Mouse (Mus musculus): ENCODE results near the gene Pgghg. TPM values are rescaled to one million over a fixed set of nuclear protein-coding genes. Genes with fewer than 3 reads are reported as not detected.
A peak's percentile ranks its signal among the peaks of the same experiment; 100 is the strongest.

Pgghg gene
- polyA plus RNA-seq, 1 experiment from 2014 or later, result 25.3 TPM

GRCm38 (mm10) chr7:140921225-140921975 is 19.8 kb upstream of the Pgghg start:
- ATAC-seq (ENCODE audit: low FRiP score, low TSS enrichment), result no peak
- no peak overlapping the region for H3K9ac ChIP-seq (replicated peaks; ENCODE audit: low read length)
- no peaks in the 10 kb centered on the region for H3K9me3 ChIP-seq (ENCODE audit: low read length)
- 20% methylated on average over 22 of the region's 22 CpGs for WGBS
- H3K4me1 ChIP-seq (ENCODE audit: insufficient read depth, low read length), result peaks cover 17% of the 10 kb centered on the region
- peak overlapping the region; percentile 64 for H3K4me2 ChIP-seq (replicated peaks; ENCODE audit: low read depth, low read length)
- peaks cover 67% of the 10 kb centered on the region for H3K27me3 ChIP-seq (ENCODE audit: insufficient read depth, low read length)
- no peaks in the 10 kb centered on the region for H3K36me3 ChIP-seq (ENCODE audit: insufficient read depth, low read length)
- no peak overlapping the region for H3K27ac ChIP-seq (ENCODE audit: low read length)
- no peak overlapping the region for H3K4me3 ChIP-seq (ENCODE audit: low read length)

GRCm38 (mm10) chr7:140922398-140923069 is 18.7 kb upstream of the Pgghg start:
- Histone ChIP-seq H3K36me3 (ENCODE audit: insufficient read depth, low read length) (no peaks in the 10 kb centered on the region), H3K9me3 (ENCODE audit: low read length) (no peaks in the 10 kb centered on the region), H3K4me1 (ENCODE audit: insufficient read depth, low read length) (peaks cover 17% of the 10 kb centered on the region), H3K4me3 (ENCODE audit: low read length) (peak overlapping the region; percentile 44), H3K27ac (ENCODE audit: low read length) (0 out of 2 replicates have a peak overlapping the region, but pooled peaks have one; percentile 6), H3K27me3 (ENCODE audit: insufficient read depth, low read length) (peaks cover 67% of the 10 kb centered on the region), H3K9ac (replicated peaks; ENCODE audit: low read length) (peak overlapping the region; percentile 31; the same call in 1 of the 2 replicates), H3K4me2 (replicated peaks; ENCODE audit: low read depth, low read length) (peak overlapping the region; percentile 64)
- peak; percentile 92 for ATAC-seq (ENCODE audit: low FRiP score, low TSS enrichment)
- under 1% methylated on average over 49 of the region's 49 CpGs for WGBS

- no peaks in the 10 kb centered on the region for H3K36me3 ChIP-seq (ENCODE audit: insufficient read depth, low read length)
- H3K4me2 ChIP-seq (replicated peaks; ENCODE audit: low read depth, low read length), result peak overlapping the region; percentile 64
- no peak overlapping the region for H3K27ac ChIP-seq (ENCODE audit: low read length)
- peaks cover 67% of the 10 kb centered on the region for H3K27me3 ChIP-seq (ENCODE audit: insufficient read depth, low read length)
- peak overlapping the region; percentile 44 for H3K4me3 ChIP-seq (ENCODE audit: low read length)
- H3K4me1 ChIP-seq (ENCODE audit: insufficient read depth, low read length), result peaks cover 17% of the 10 kb centered on the region
- H3K9ac ChIP-seq (replicated peaks; ENCODE audit: low read length), result peak overlapping the region; percentile 31; the same call in 1 of the 2 replicates
- ATAC-seq (ENCODE audit: low FRiP score, low TSS enrichment), result no peak
- H3K9me3 ChIP-seq (ENCODE audit: low read length), result no peaks in the 10 kb centered on the region
- 18% methylated on average over 30 of the region's 30 CpGs for WGBS
Measured at GRCm38 (mm10) chr7:140923070-140923775, 18.0 kb upstream of the Pgghg start.

GRCm38 (mm10) chr7:140927181-140927580 is 14.0 kb upstream of the Pgghg start:
- WGBS, result 82% methylated on average over 6 of the region's 6 CpGs
- H3K4me3 ChIP-seq (ENCODE audit: low read length), result no peak overlapping the region
- H3K27ac ChIP-seq (ENCODE audit: low read length), result no peak overlapping the region
- no peaks in the 10 kb centered on the region for H3K36me3 ChIP-seq (ENCODE audit: insufficient read depth, low read length)
- H3K4me1 ChIP-seq (ENCODE audit: insufficient read depth, low read length), result peaks cover 11% of the 10 kb centered on the region
- no peak overlapping the region for H3K4me2 ChIP-seq (replicated peaks; ENCODE audit: low read depth, low read length)
- H3K9me3 ChIP-seq (ENCODE audit: low read length), result no peaks in the 10 kb centered on the region
- H3K9ac ChIP-seq (replicated peaks; ENCODE audit: low read length), result no peak overlapping the region
- peaks cover 34% of the 10 kb centered on the region for H3K27me3 ChIP-seq (ENCODE audit: insufficient read depth, low read length)
- no peak for ATAC-seq (ENCODE audit: low FRiP score, low TSS enrichment)

- Histone ChIP-seq H3K9me3 (ENCODE audit: low read length) (no peaks in the 10 kb centered on the region), H3K27ac (ENCODE audit: low read length) (no peak overlapping the region), H3K9ac (replicated peaks; ENCODE audit: low read length) (no peak overlapping the region), H3K4me2 (replicated peaks; ENCODE audit: low read depth, low read length) (no peak overlapping the region), H3K36me3 (ENCODE audit: insufficient read depth, low read length) (no peaks in the 10 kb centered on the region), H3K4me1 (ENCODE audit: insufficient read depth, low read length) (peaks cover 26% of the 10 kb centered on the region; the same call in 1 of the 2 replicates), H3K4me3 (ENCODE audit: low read length) (no peak overlapping the region), H3K27me3 (ENCODE audit: insufficient read depth, low read length) (no peaks in the 10 kb centered on the region; the same call in 1 of the 2 replicates)
- no peak for ATAC-seq (ENCODE audit: low FRiP score, low TSS enrichment)
- WGBS, result 41% methylated on average over 3 of the region's 3 CpGs
Measured at GRCm38 (mm10) chr7:140938436-140938835, 2.8 kb upstream of the Pgghg start.

GRCm38 (mm10) chr7:140938896-140939295 is 2.3 kb upstream of the Pgghg start:
- no peak for ATAC-seq (ENCODE audit: low FRiP score, low TSS enrichment)
- Histone ChIP-seq H3K4me1 (ENCODE audit: insufficient read depth, low read length) (peaks cover 26% of the 10 kb centered on the region; the same call in 1 of the 2 replicates), H3K4me3 (ENCODE audit: low read length) (no peak overlapping the region), H3K27ac (ENCODE audit: low read length) (peak overlapping the region; percentile 25; the same call in 1 of the 2 replicates), H3K9me3 (ENCODE audit: low read length) (no peaks in the 10 kb centered on the region), H3K9ac (replicated peaks; ENCODE audit: low read length) (no peak overlapping the region), H3K27me3 (ENCODE audit: insufficient read depth, low read length) (no peaks in the 10 kb centered on the region; the same call in 1 of the 2 replicates), H3K36me3 (ENCODE audit: insufficient read depth, low read length) (no peaks in the 10 kb centered on the region), H3K4me2 (replicated peaks; ENCODE audit: low read depth, low read length) (no peak overlapping the region)
- WGBS, result 15% methylated on average over 2 of the region's 2 CpGs

GRCm38 (mm10) chr7:140939669-140940171 is 1.5 kb upstream of the Pgghg start:
- ATAC-seq (ENCODE audit: low FRiP score, low TSS enrichment), result peak; percentile 43
- Histone ChIP-seq H3K36me3 (ENCODE audit: insufficient read depth, low read length) (no peaks in the 10 kb centered on the region), H3K9ac (replicated peaks; ENCODE audit: low read length) (peak overlapping the region; percentile 35; the same call in 1 of the 2 replicates)

GRCm38 (mm10) chr7:140942341-140942740 is 1.1 kb downstream of the Pgghg start:
- no peaks in the 10 kb centered on the region for H3K9me3 ChIP-seq (ENCODE audit: low read length)
- peaks cover 10% of the 10 kb centered on the region; the same call in 1 of the 2 replicates for H3K36me3 ChIP-seq (ENCODE audit: insufficient read depth, low read length)
- H3K9ac ChIP-seq (replicated peaks; ENCODE audit: low read length), result peak overlapping the region; percentile 80
- H3K4me2 ChIP-seq (replicated peaks; ENCODE audit: low read depth, low read length), result peak overlapping the region; percentile 75
- peak overlapping the region; percentile 61 for H3K4me3 ChIP-seq (ENCODE audit: low read length)
- H3K27me3 ChIP-seq (ENCODE audit: insufficient read depth, low read length), result no peaks in the 10 kb centered on the region
- 48% methylated on average over 9 of the region's 9 CpGs for WGBS
- 0 out of 2 replicates have a peak, but pooled peaks have one; percentile 7 for ATAC-seq (ENCODE audit: low FRiP score, low TSS enrichment)
- peaks cover 26% of the 10 kb centered on the region; the same call in 1 of the 2 replicates for H3K4me1 ChIP-seq (ENCODE audit: insufficient read depth, low read length)
- H3K27ac ChIP-seq (ENCODE audit: low read length), result peak overlapping the region; percentile 83

More at GRCm38 (mm10) chr7:140939669-140940171, 1.5 kb upstream of the Pgghg start:
- Histone ChIP-seq H3K4me3 (ENCODE audit: low read length) (no peak overlapping the region; the same call in 1 of the 2 replicates), H3K4me1 (ENCODE audit: insufficient read depth, low read length) (peaks cover 26% of the 10 kb centered on the region; the same call in 1 of the 2 replicates), H3K27ac (ENCODE audit: low read length) (peak overlapping the region; percentile 25; the same call in 1 of the 2 replicates), H3K4me2 (replicated peaks; ENCODE audit: low read depth, low read length) (peak overlapping the region; percentile 35), H3K9me3 (ENCODE audit: low read length) (no peaks in the 10 kb centered on the region), H3K27me3 (ENCODE audit: insufficient read depth, low read length) (no peaks in the 10 kb centered on the region; the same call in 1 of the 2 replicates)
- 3% methylated on average over 6 of the region's 8 CpGs for WGBS

GRCm38 (mm10) chr7:140942811-140943210 is 1.6 kb downstream of the Pgghg start:
- no peaks in the 10 kb centered on the region for H3K9me3 ChIP-seq (ENCODE audit: low read length)
- H3K27me3 ChIP-seq (ENCODE audit: insufficient read depth, low read length), result no peaks in the 10 kb centered on the region
- peaks cover 14% of the 10 kb centered on the region for H3K36me3 ChIP-seq (ENCODE audit: insufficient read depth, low read length)
- no peak for ATAC-seq (ENCODE audit: low FRiP score, low TSS enrichment)
- H3K4me2 ChIP-seq (replicated peaks; ENCODE audit: low read depth, low read length), result no peak overlapping the region
- no peak overlapping the region for H3K4me3 ChIP-seq (ENCODE audit: low read length)
- no peak overlapping the region for H3K9ac ChIP-seq (replicated peaks; ENCODE audit: low read length)
- WGBS, result 89% methylated on average over 10 of the region's 10 CpGs
- H3K27ac ChIP-seq (ENCODE audit: low read length), result no peak overlapping the region
- peaks cover 26% of the 10 kb centered on the region; the same call in 1 of the 2 replicates for H3K4me1 ChIP-seq (ENCODE audit: insufficient read depth, low read length)

Measured in kidney, embryonic 16.5 days (tissue).